Mouse (Mus musculus) hindbrain, embryonic 11.5 days (tissue): ENCODE data around the gene Fermt3. TPM values are rescaled to one million over a fixed set of nuclear protein-coding genes. Genes with fewer than 3 reads are reported as not detected.
A peak's percentile ranks its signal among the peaks of the same experiment; 100 is the strongest.

Source experiments
- ATAC-seq: fragments of 200-750 bp; cut with Nextera tagmentation; 2 replicates; pipeline ENCODE4 v1.8.0; 2017; ENCODE audit warnings: mild to moderate bottlenecking, moderate TSS enrichment, moderate library complexity; ENCODE audit not compliant: low FRiP score
- DNase-seq: peaks from one replicate; pipeline ENCODE4 v3.0.0-alpha.2; 2015; ENCODE audit warnings: low spot score
- H3K27ac ChIP-seq: fragments of 300-500 bp; sonication (generic); 2 replicates; pipeline ENCODE4 v1.5.1; 2014; ENCODE audit warnings: mild to moderate bottlenecking, low read depth, low read length
- H3K27me3 ChIP-seq: fragments of 300-500 bp; sonication (generic); 2 replicates; pipeline ENCODE4 v1.6.1; 2014; ENCODE audit warnings: mild to moderate bottlenecking, low read length, moderate library complexity, mixed read lengths; ENCODE audit not compliant: control insufficient read depth, insufficient read depth
- H3K36me3 ChIP-seq: fragments of 300-500 bp; sonication (generic); 2 replicates; pipeline ENCODE4 v1.6.1; 2014; ENCODE audit warnings: mild to moderate bottlenecking, low read length, moderate library complexity, mixed read lengths; ENCODE audit not compliant: control insufficient read depth, insufficient read depth
- H3K4me1 ChIP-seq: fragments of 300-500 bp; sonication (generic); replicated peaks from 2 replicates; pipeline ENCODE4 v1.6.1; 2014; ENCODE audit warnings: low read length, mixed read lengths; ENCODE audit not compliant: control insufficient read depth, insufficient read depth
- H3K4me2 ChIP-seq: fragments of 300-500 bp; sonication (generic); replicated peaks from 2 replicates; pipeline ENCODE4 v1.6.1; 2014; ENCODE audit warnings: mild to moderate bottlenecking, low read depth, low read length
- H3K4me3 ChIP-seq: fragments of 300-500 bp; sonication (generic); 2 replicates; pipeline ENCODE4 v1.5.1; 2014; ENCODE audit warnings: low read depth, low read length
- H3K9ac ChIP-seq: fragments of 300-500 bp; sonication (generic); 2 replicates; pipeline ENCODE4 v1.6.1; 2014; ENCODE audit warnings: low read depth, low read length
- H3K9me3 ChIP-seq: fragments of 300-500 bp; sonication (generic); 2 replicates; pipeline ENCODE4 v1.6.1; 2016; ENCODE audit warnings: low read length; ENCODE audit not compliant: control insufficient read depth
- WGBS: fragments of 180-500 bp; shearing (Covaris S2); extraction: QIAGEN DNeasy Blood & Tissue Kit; methylation state at CpG from one replicate; pipeline ENCODE4 v1.1.7; 2014; 5-methylcytosine and 5-hydroxymethylcytosine counted together
- polyA plus RNA-seq: library from polyadenylated mRNA; unstranded; fragments of >200 nt; fragmentation: Nextera tagmentation; extraction: Ambion mirVana; gene quantifications from 2 replicates; pipeline ENCODE4 v1.2.1, GENCODE M21; 2014

Gene Fermt3
- polyA plus RNA-seq, 1 experiment from 2014 or later, result 7.6 TPM

- Histone ChIP-seq H3K27me3 (peaks cover 2% of the 10 kb centered on the region; the same call in 1 of the 2 replicates), H3K4me1 (no peaks in the 10 kb centered on the region), H3K27ac (no peak overlapping the region), H3K4me2 (no peak overlapping the region), H3K36me3 (no peaks in the 10 kb centered on the region), H3K4me3 (no peak overlapping the region), H3K9me3 (no peaks in the 10 kb centered on the region), H3K9ac (no peak overlapping the region)
- WGBS, result 73% methylated on average over 4 of the region's 4 CpGs
- ATAC-seq (no peak), DNase-seq (no peak)
Measured at GRCm38 (mm10) chr19:7044279-7044678, 25.0 kb upstream of the Fermt3 start.

GRCm38 (mm10) chr19:7041171-7041570 lies 21.9 kb upstream of the Fermt3 start:
- Histone ChIP-seq H3K27me3 (no peaks in the 10 kb centered on the region), H3K9ac (no peak overlapping the region), H3K4me1 (peaks cover 6% of the 10 kb centered on the region; the same call in 1 of the 2 replicates), H3K4me3 (no peak overlapping the region), H3K4me2 (no peak overlapping the region), H3K9me3 (no peaks in the 10 kb centered on the region), H3K27ac (no peak overlapping the region), H3K36me3 (no peaks in the 10 kb centered on the region)
- DNase-seq, result no peak
- no peak for ATAC-seq
- 85% methylated on average over 2 of the region's 2 CpGs for WGBS

GRCm38 (mm10) chr19:7040637-7041130 lies 21.4 kb upstream of the Fermt3 start:
- Histone ChIP-seq H3K9ac (peak overlapping the region; percentile 71), H3K36me3 (no peaks in the 10 kb centered on the region), H3K4me3 (peak overlapping the region; percentile 43), H3K27ac (peak overlapping the region; percentile 89), H3K9me3 (no peaks in the 10 kb centered on the region), H3K27me3 (no peaks in the 10 kb centered on the region), H3K4me2 (peak overlapping the region; percentile 84), H3K4me1 (peaks cover 6% of the 10 kb centered on the region; the same call in 1 of the 2 replicates)
- 32% methylated on average over 13 of the region's 13 CpGs for WGBS
- ATAC-seq (peak; percentile 1; the same call in 1 of the 2 replicates), DNase-seq (peak; percentile 30)

GRCm38 (mm10) chr19:7039841-7040636 lies 20.8 kb upstream of the Fermt3 start, which contains the start of gene Stip1:
Gene Stip1 (minus strand): TSS chr19:7039967.
- H3K4me2 ChIP-seq, result peak within 1 kb of the TSS; percentile 84
- no peaks in the 10 kb centered on the region for H3K27me3 ChIP-seq
- peaks cover 6% of the 10 kb centered on the region; the same call in 1 of the 2 replicates for H3K4me1 ChIP-seq
- H3K9ac ChIP-seq, result peak within 1 kb of the TSS; percentile 96
- DNase-seq (peak; percentile 98), ATAC-seq (peak; percentile 99)
- H3K36me3 ChIP-seq, result no peaks in the 10 kb centered on the region
- under 1% methylated on average over 43 of the region's 49 CpGs for WGBS
- no peaks in the 10 kb centered on the region for H3K9me3 ChIP-seq
- peak within 1 kb of the TSS; percentile 97 for H3K4me3 ChIP-seq
- H3K27ac ChIP-seq, result peak within 1 kb of the TSS; percentile 89

GRCm38 (mm10) chr19:7039088-7039720 lies 19.9 kb upstream of the Fermt3 start:
- Histone ChIP-seq H3K36me3 (0 out of 2 replicates have a peak, but pooled peaks cover 4% of the 10 kb centered on the region), H3K27me3 (no peaks in the 10 kb centered on the region), H3K27ac (peak overlapping the region; percentile 87), H3K9ac (peak overlapping the region; percentile 96), H3K4me3 (peak overlapping the region; percentile 97), H3K4me2 (peak overlapping the region; percentile 74), H3K4me1 (peaks cover 6% of the 10 kb centered on the region; the same call in 1 of the 2 replicates), H3K9me3 (no peaks in the 10 kb centered on the region)
- peak; percentile 33; the same call in 1 of the 2 replicates for ATAC-seq
- 2% methylated on average over 35 of the region's 35 CpGs for WGBS
- peak; percentile 74 for DNase-seq

- H3K27me3 ChIP-seq, result no peaks in the 10 kb centered on the region
- H3K36me3 ChIP-seq, result peaks cover 22% of the 10 kb centered on the region
- no peak overlapping the region for H3K27ac ChIP-seq
- DNase-seq (no peak), ATAC-seq (no peak)
- no peak overlapping the region for H3K4me3 ChIP-seq
- 92% methylated on average over 5 of the region's 5 CpGs for WGBS
- no peak overlapping the region for H3K9ac ChIP-seq
- H3K9me3 ChIP-seq, result no peaks in the 10 kb centered on the region
- peaks cover 6% of the 10 kb centered on the region; the same call in 1 of the 2 replicates for H3K4me1 ChIP-seq
- no peak overlapping the region for H3K4me2 ChIP-seq
Measured at GRCm38 (mm10) chr19:7034006-7034405, 14.7 kb upstream of the Fermt3 start.

GRCm38 (mm10) chr19:7029531-7029930 lies 10.3 kb upstream of the Fermt3 start:
- no peak overlapping the region for H3K27ac ChIP-seq
- H3K36me3 ChIP-seq, result peaks cover 23% of the 10 kb centered on the region

GRCm38 (mm10) chr19:7020224-7020641 lies 964 bp upstream of the Fermt3 start:
- Histone ChIP-seq H3K27ac (no peak overlapping the region), H3K27me3 (no peaks in the 10 kb centered on the region), H3K4me1 (no peaks in the 10 kb centered on the region), H3K4me3 (no peak overlapping the region), H3K4me2 (no peak overlapping the region), H3K36me3 (peaks cover 16% of the 10 kb centered on the region; the same call in 1 of the 2 replicates), H3K9ac (no peak overlapping the region), H3K9me3 (no peaks in the 10 kb centered on the region)
- DNase-seq, result peak; percentile 57
- ATAC-seq, result no peak
- WGBS, result 53% methylated on average over 3 of the region's 3 CpGs

More at GRCm38 (mm10) chr19:7029531-7029930, 10.3 kb upstream of the Fermt3 start:
- Histone ChIP-seq H3K27me3 (no peaks in the 10 kb centered on the region), H3K9me3 (no peaks in the 10 kb centered on the region), H3K4me3 (no peak overlapping the region), H3K4me2 (no peak overlapping the region), H3K4me1 (no peaks in the 10 kb centered on the region), H3K9ac (no peak overlapping the region)
- DNase-seq, result no peak
- 95% methylated on average over 5 of the region's 5 CpGs for WGBS
- no peak for ATAC-seq
